Mouse (Mus musculus): Measurements from ENCODE around the gene Mgat5.

DNA sequence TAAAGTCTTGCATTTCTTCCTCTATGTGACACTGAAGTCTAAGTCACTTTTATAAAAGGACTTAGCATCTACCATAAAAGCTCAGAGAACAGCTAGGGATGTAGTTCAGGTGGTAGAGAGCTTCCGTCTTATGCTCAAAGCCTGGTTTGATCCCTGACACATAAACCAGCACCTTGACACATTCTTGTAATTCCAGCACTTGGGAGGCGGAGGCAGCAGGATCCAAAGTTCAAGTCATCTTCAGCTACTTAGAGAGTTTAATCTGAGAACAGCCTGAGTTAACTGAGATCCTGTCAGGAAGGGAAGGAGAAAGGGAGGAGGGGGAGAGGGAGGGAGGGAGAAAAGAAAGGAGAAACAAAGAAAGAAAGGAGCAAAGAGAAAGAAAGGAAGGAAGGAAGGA lies 5.6 kb upstream of the Mgat5 start:
- TF ChIP-seq CTCF (IDR thresholded peaks at IDR 0.05; ENCODE audit: low read depth, low read length), result no peak
- no peak for TF ChIP-seq TAL1 (conservative IDR thresholded peaks at IDR 0.05; ENCODE audit: low read depth, low read length)
- no peak for TF ChIP-seq POLR2AphosphoS5 (IDR thresholded peaks at IDR 0.05; ENCODE audit: insufficient replicate concordance, low read depth, low read length)
- TF ChIP-seq GATA1 (IDR thresholded peaks at IDR 0.05; ENCODE audit: borderline replicate concordance, low read length), result no peak

All from G1E (cell line).